Mouse (Mus musculus): Measurements from ENCODE around the gene Pja2. TPM values are rescaled to one million over a fixed set of nuclear protein-coding genes. Genes with fewer than 3 reads are reported as not detected.

Gene Pja2
- polyA plus RNA-seq, 1 experiment from 2014 or later = 127 TPM

Small RNA genes within 50 kb of the gene (microRNA-seq; reads per million reads assigned to microRNA genes)
- gene Gm24194 = not detected

Data from midbrain, embryonic 13.5 days (tissue).